Mouse (Mus musculus): ENCODE results near the gene Olfr1025-ps1.

Olfr1025-ps1 gene

GRCm38 (mm10) chr2:85914893-85915292, at the start of gene Olfr1025-ps1:
TSS of gene Olfr1025-ps1 (plus strand) at chr2:85915193.
- no peak for TF ChIP-seq GATA4 (IDR thresholded peaks at IDR 0.05; ENCODE audit: insufficient replicate concordance, low read length)

- TF ChIP-seq GATA4 (IDR thresholded peaks at IDR 0.05; ENCODE audit: insufficient replicate concordance, low read length), result no peak
Observed at GRCm38 (mm10) chr2:85868294-85868693, 46.7 kb upstream of the Olfr1025-ps1 start, which contains the start of gene Olfr1022. TSS of gene Olfr1022 (plus strand) at chr2:85868594.

GRCm38 (mm10) chr2:85885340-85885739, 29.7 kb upstream of the Olfr1025-ps1 start, which contains the start of gene Olfr1023:
TSS of gene Olfr1023 (plus strand) at chr2:85885640.
- TF ChIP-seq GATA4 (IDR thresholded peaks at IDR 0.05; ENCODE audit: insufficient replicate concordance, low read length), result no peak

- TF ChIP-seq GATA4 (IDR thresholded peaks at IDR 0.05; ENCODE audit: insufficient replicate concordance, low read length), result no peak
Observed at GRCm38 (mm10) chr2:85904952-85905351, 10.0 kb upstream of the Olfr1025-ps1 start, which contains the start of gene Olfr1024. TSS of gene Olfr1024 (minus strand) at chr2:85905052.

- no peak for TF ChIP-seq GATA4 (IDR thresholded peaks at IDR 0.05; ENCODE audit: insufficient replicate concordance, low read length)
Observed at GRCm38 (mm10) chr2:85913197-85913596, 1.8 kb upstream of the Olfr1025-ps1 start.

- no peak for TF ChIP-seq GATA4 (IDR thresholded peaks at IDR 0.05; ENCODE audit: insufficient replicate concordance, low read length)
Observed at GRCm38 (mm10) chr2:85921258-85921657, 6.3 kb downstream of the Olfr1025-ps1 start, which contains the start of gene Olfr1026. TSS of gene Olfr1026 (plus strand) at chr2:85921558.

- TF ChIP-seq GATA4 (IDR thresholded peaks at IDR 0.05; ENCODE audit: insufficient replicate concordance, low read length), result no peak
Observed at GRCm38 (mm10) chr2:85950137-85950536, 35.1 kb downstream of the Olfr1025-ps1 start, which contains the start of gene Olfr1028. TSS of gene Olfr1028 (plus strand) at chr2:85950437.
